Mouse (Mus musculus) bone marrow macrophage, adult 2 months (primary cell): Measurements from ENCODE around the gene Ube2e2.

Experiments used
- CTCF ChIP-seq: IDR thresholded peaks from 2 replicates; pipeline ENCODE4 v1.5.1; 2012; ENCODE audit warnings: low read depth, mild to moderate bottlenecking, low read length, moderate library complexity
- POLR2A ChIP-seq: IDR thresholded peaks from 2 replicates; pipeline ENCODE4 v1.6.1; 2012; ENCODE audit warnings: mild to moderate bottlenecking, low read depth, low read length, borderline replicate concordance

DNA sequence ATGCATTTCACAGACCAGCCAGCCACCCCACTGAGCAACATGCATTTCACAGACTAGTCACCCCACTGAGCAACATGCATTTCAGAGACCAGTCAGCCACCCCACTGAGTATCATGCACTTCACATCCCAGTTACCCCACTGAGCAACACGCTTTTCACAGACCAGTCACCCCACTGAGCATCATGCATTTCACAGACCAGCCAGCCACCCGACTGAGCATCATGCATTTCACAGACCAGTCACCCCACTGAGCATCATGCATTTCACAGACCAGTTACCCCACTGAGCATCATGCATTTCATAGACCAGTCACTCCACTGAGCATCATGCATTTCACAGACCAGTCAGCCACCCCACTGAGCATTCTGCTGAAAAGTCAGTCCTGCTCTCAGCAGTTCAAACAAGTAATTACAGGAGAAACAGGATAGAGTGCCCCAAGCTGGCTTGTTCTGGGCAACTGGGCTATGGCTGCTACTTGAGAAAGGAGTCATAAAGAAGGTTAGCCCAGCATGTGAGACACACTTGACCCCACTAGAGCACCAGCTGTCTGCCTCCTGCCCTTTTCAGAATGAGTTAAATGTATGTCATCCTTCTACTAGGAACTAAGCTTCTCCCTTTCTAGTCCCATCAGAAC is 224.6 kb downstream of the Ube2e2 start:
- TF ChIP-seq CTCF = no peak
- TF ChIP-seq POLR2A = no peak
